Mouse (Mus musculus) olfactory bulb, adult 2 months (tissue): ENCODE data around the gene Olfr474. TPM values are rescaled to one million over a fixed set of nuclear protein-coding genes. Genes with fewer than 3 reads are reported as not detected.
"Not testable (repeated sequence)": the region's sequence is repeated elsewhere in the genome, so short reads cannot be mapped to it uniquely, and the experiment has no call there.

ENCODE experiments used
- H3K27ac ChIP-seq: fragments of 200-500 bp; 2 replicates; pipeline ENCODE4 v1.5.1; 2012; ENCODE audit warnings: low read depth, low read length; ENCODE audit not compliant: insufficient read depth
- H3K4me1 ChIP-seq: fragments of 200-500 bp; 2 replicates; pipeline ENCODE4 v1.6.1; 2012; ENCODE audit warnings: low read length; ENCODE audit not compliant: control insufficient read depth, insufficient read depth
- H3K4me3 ChIP-seq: fragments of 200-500 bp; 2 replicates; pipeline ENCODE4 v1.5.1; 2012; ENCODE audit warnings: mild to moderate bottlenecking, low read depth, low read length, moderate library complexity; ENCODE audit not compliant: insufficient read depth
- CTCF ChIP-seq: fragments of 200-500 bp; IDR thresholded peaks from 2 replicates; pipeline ENCODE4 v1.5.1; 2012; ENCODE audit warnings: low read depth, mild to moderate bottlenecking, low read length, moderate library complexity; ENCODE audit not compliant: insufficient read depth
- POLR2A ChIP-seq: fragments of 200-500 bp; IDR thresholded peaks from 2 replicates; pipeline ENCODE4 v1.6.1; 2012; ENCODE audit warnings: mild to moderate bottlenecking, low read depth, low read length, moderate library complexity; ENCODE audit not compliant: insufficient read depth
- WGBS: fragments of 180-500 bp; shearing (Covaris S2); methylation state at CpG from one replicate; pipeline ENCODE4 v1.1.7; 2018; 5-methylcytosine and 5-hydroxymethylcytosine counted together
- polyA plus RNA-seq: library from polyadenylated mRNA; stranded (reverse); fragments of >200 nt; gene quantifications from 2 replicates; pipeline ENCODE4 v1.2.4, GENCODE M21; 2012; ENCODE audit warnings: low replicate concordance; ENCODE audit not compliant: missing spikeins, insufficient read depth, insufficient read length

Gene Olfr474
- not detected in 2 replicates for polyA plus RNA-seq

- Histone ChIP-seq H3K27ac (no peak within 1 kb of the TSS), H3K4me1 (no peaks in the 10 kb centered on the region), H3K4me3 (no peak within 1 kb of the TSS)
- TF ChIP-seq CTCF = no peak
- no peak for TF ChIP-seq POLR2A
- 85% methylated on average over 1 of the region's 1 CpGs for WGBS
These were observed at the start of gene Olfr474 for GRCm38 (mm10) chr7:107954343-107954742. Gene Olfr474 (plus strand): TSS chr7:107954643.

GRCm38 (mm10) chr7:107930146-107930545 lies 24.3 kb upstream of the Olfr474 start, which contains the start of gene Olfr473:
Gene Olfr473 (plus strand): TSS chr7:107930446.
- WGBS = 97% methylated on average over 1 of the region's 1 CpGs
- Histone ChIP-seq H3K27ac (no peak within 1 kb of the TSS), H3K4me3 (no peak within 1 kb of the TSS), H3K4me1 (no peaks in the 10 kb centered on the region)
- TF ChIP-seq CTCF (no peak), POLR2A (no peak)

- not testable (repeated sequence) for H3K27ac ChIP-seq, H3K4me3 ChIP-seq
- WGBS = 98% methylated on average over 12 of the region's 12 CpGs
These were observed 1.9 kb upstream of the Olfr474 start for GRCm38 (mm10) chr7:107952539-107952938.

GRCm38 (mm10) chr7:107964503-107964902 lies 10.1 kb downstream of the Olfr474 start, which contains the start of gene Olfr476:
Gene Olfr476 (plus strand): TSS chr7:107964803.
- TF ChIP-seq POLR2A = no peak
- TF ChIP-seq CTCF = no peak
- WGBS = 48% methylated on average over 1 of the region's 1 CpGs
- Histone ChIP-seq H3K27ac (no peak within 1 kb of the TSS), H3K4me3 (no peak within 1 kb of the TSS), H3K4me1 (no peaks in the 10 kb centered on the region)

More at GRCm38 (mm10) chr7:107952539-107952938, 1.9 kb upstream of the Olfr474 start:
- not testable (repeated sequence) for H3K4me1 ChIP-seq

GRCm38 (mm10) chr7:107986393-107986792 lies 31.9 kb downstream of the Olfr474 start, which contains the start of gene Olfr477:
Gene Olfr477 (plus strand): TSS chr7:107986693.
- no peak for TF ChIP-seq POLR2A
- no peak for TF ChIP-seq CTCF
- no peaks in the 10 kb centered on the region for H3K4me1 ChIP-seq
- no peak within 1 kb of the TSS for H3K27ac ChIP-seq
- WGBS = 78% methylated on average over 2 of the region's 2 CpGs
- H3K4me3 ChIP-seq = no peak within 1 kb of the TSS

Other genes with a start within 250 kb of the Olfr474 start
- gene Cyb5r2, start 196.6 kb upstream of the Olfr474 start, polyA plus RNA-seq = not detected in 2 replicates
- gene Ovch2, start 153.4 kb upstream of the Olfr474 start, polyA plus RNA-seq = not detected in 2 replicates
- not detected in 2 replicates for gene Olfr467, start 142.4 kb upstream of the Olfr474 start, polyA plus RNA-seq
- not detected in 2 replicates for gene Olfr469, start 129.1 kb upstream of the Olfr474 start, polyA plus RNA-seq
- gene Olfr470, start 107.2 kb upstream of the Olfr474 start, polyA plus RNA-seq = not detected in 2 replicates
- gene Olfr472, start 56.7 kb upstream of the Olfr474 start, polyA plus RNA-seq = not detected in 2 replicates
- not detected in 2 replicates for gene Olfr473, start 24.2 kb upstream of the Olfr474 start, polyA plus RNA-seq
- not detected in 2 replicates for gene Olfr476, start 10.2 kb downstream of the Olfr474 start, polyA plus RNA-seq
- not detected in 2 replicates for gene Olfr477, start 32.0 kb downstream of the Olfr474 start, polyA plus RNA-seq
- gene Olfr478, start 79.3 kb downstream of the Olfr474 start, polyA plus RNA-seq = not detected in 2 replicates
- not detected in 2 replicates for gene Olfr479, start 96.0 kb downstream of the Olfr474 start, polyA plus RNA-seq
- gene Olfr480, start 112.7 kb downstream of the Olfr474 start, polyA plus RNA-seq = not detected in 2 replicates
- not detected in 2 replicates for gene Olfr481, start 125.2 kb downstream of the Olfr474 start, polyA plus RNA-seq
- not detected in 2 replicates for gene Olfr482, start 142.9 kb downstream of the Olfr474 start, polyA plus RNA-seq
- not detected in 2 replicates for gene Olfr483, start 146.2 kb downstream of the Olfr474 start, polyA plus RNA-seq
- not detected in 2 replicates for gene Olfr484, start 172.8 kb downstream of the Olfr474 start, polyA plus RNA-seq
- gene Olfr485, start 205.2 kb downstream of the Olfr474 start, polyA plus RNA-seq = not detected in 2 replicates
- not detected in 2 replicates for gene Olfr486, start 218.1 kb downstream of the Olfr474 start, polyA plus RNA-seq